Mouse (Mus musculus): ENCODE data around the gene Coro7. TPM values are rescaled to one million over a fixed set of nuclear protein-coding genes. Genes with fewer than 3 reads are reported as not detected.

The Coro7 gene
- polyA plus RNA-seq, 1 experiment from 2014 or later = 37.2 TPM

DNA sequence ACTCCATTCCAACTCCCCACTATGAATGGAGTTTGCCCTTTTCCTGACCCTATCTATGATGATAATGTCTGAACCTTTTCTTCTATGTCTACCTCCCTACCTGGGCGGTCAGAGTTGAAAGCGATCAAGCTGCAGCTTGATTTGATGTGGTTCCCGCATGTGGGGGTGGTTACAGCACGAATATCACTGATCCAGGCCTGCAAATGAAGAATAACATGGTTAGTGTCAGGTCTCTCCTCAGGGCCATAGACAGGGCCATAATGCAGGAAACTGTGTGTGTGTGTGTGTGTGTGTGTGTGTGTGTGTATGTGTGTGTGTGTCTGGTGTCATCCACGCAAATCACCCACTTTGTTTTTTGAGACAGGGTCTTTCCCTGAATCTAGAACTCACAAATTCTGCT lies 2.7 kb downstream of the Coro7 start:
- no peaks in the 10 kb centered on the region for H3K9me3 ChIP-seq
- H3K36me3 ChIP-seq = peaks cover 17% of the 10 kb centered on the region
- no peak overlapping the region for H3K4me2 ChIP-seq
- no peak overlapping the region for H3K4me3 ChIP-seq
- H3K4me1 ChIP-seq (replicated peaks) = peaks cover 14% of the 10 kb centered on the region
- no peak overlapping the region for H3K27ac ChIP-seq (replicated peaks)
- no peak overlapping the region for H3K9ac ChIP-seq
- WGBS = 92% methylated on average over 5 of the region's 5 CpGs
- H3K27me3 ChIP-seq = no peaks in the 10 kb centered on the region
- no peak for ATAC-seq (ENCODE audit: low FRiP score, low read depth)

DNA sequence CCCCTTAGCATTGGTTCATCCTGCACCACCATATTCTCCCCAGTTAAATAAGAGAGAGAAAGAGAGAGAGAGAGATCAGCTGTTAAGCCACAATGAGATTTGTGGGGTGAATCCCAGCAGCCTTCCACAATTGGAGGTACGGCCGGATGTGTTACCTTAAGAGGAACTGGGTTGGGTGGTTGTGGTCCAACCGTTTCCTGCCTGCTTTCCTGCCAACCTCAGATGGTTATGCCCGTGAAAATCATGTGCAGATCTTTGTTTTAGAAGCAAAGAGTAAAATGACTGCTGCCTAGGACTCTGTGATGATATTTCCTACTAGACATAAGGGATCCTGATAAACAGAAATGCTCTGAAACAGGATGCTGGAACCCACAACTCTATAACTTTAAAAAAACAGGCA lies 5.5 kb downstream of the Coro7 start:
- WGBS = 86% methylated on average over 4 of the region's 4 CpGs
- H3K4me2 ChIP-seq = no peak overlapping the region
- H3K4me3 ChIP-seq = no peak overlapping the region
- no peak overlapping the region for H3K9ac ChIP-seq
- peaks cover 14% of the 10 kb centered on the region for H3K4me1 ChIP-seq (replicated peaks)
- H3K27ac ChIP-seq (replicated peaks) = no peak overlapping the region
- peaks cover 29% of the 10 kb centered on the region for H3K36me3 ChIP-seq
- no peaks in the 10 kb centered on the region for H3K9me3 ChIP-seq
- no peaks in the 10 kb centered on the region for H3K27me3 ChIP-seq
- no peak for ATAC-seq (ENCODE audit: low FRiP score, low read depth)

DNA sequence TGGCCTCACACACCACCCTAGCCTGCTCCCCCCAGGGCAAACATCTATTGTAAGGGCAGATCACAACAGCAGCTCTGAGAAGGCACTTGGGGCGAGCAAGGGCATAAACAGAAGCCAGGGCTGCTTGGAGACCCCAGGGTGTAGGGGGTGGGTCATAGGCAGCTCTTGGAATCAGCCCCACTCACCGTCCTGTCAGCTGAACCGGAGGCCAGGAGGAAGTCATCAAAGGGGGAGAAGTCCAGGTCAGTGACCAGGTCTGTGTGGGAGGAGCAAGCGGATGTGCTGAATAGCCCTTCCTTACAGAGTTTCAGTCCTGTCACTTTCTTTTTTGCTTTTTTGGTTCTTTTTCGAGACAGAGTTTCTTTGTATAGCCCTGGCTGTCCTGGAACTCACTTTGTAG lies 9.3 kb downstream of the Coro7 start:
- H3K9me3 ChIP-seq = no peaks in the 10 kb centered on the region
- no peak overlapping the region for H3K9ac ChIP-seq
- ATAC-seq (ENCODE audit: low FRiP score, low read depth) = no peak
- WGBS = 82% methylated on average over 5 of the region's 5 CpGs
- no peak overlapping the region for H3K4me3 ChIP-seq
- peaks cover 34% of the 10 kb centered on the region for H3K36me3 ChIP-seq
- H3K27ac ChIP-seq (replicated peaks) = no peak overlapping the region
- H3K4me2 ChIP-seq = no peak overlapping the region
- H3K27me3 ChIP-seq = no peaks in the 10 kb centered on the region
- no peaks in the 10 kb centered on the region for H3K4me1 ChIP-seq (replicated peaks)

DNA sequence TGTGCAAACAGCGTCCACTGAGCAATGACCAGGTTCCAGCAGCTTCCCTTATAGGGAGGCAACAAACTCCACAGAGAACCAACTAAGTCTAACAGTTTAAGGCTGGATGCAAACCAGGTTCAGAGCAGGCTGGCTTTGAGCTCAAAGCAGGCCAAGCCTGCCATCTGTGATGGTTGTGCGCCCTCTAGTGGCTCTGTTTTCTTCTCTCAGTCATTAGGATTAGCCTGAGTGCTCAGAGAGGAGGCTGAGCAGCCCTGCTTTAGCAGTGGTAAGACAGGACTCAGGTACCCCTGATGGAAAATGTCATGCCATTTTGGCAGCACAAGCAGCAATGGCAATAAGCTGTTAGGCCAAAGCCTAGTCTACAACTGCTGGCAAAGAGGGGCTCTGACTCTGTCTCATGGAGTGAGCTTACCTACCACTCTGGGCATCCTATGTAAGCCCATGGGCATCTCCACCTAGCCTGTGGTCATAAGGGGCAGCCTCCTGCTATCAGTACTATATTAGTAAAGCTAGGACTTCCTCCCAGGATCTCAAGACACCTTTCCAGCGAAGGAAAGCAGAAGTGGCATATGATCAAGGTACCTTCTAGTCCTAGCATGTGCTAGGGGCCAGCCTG lies 12.3 kb downstream of the Coro7 start:
- no peaks in the 10 kb centered on the region for H3K27me3 ChIP-seq
- no peaks in the 10 kb centered on the region for H3K9me3 ChIP-seq
- no peak overlapping the region for H3K9ac ChIP-seq
- no peaks in the 10 kb centered on the region for H3K4me1 ChIP-seq (replicated peaks)
- H3K4me3 ChIP-seq = no peak overlapping the region
- 35% methylated on average over 3 of the region's 3 CpGs for WGBS
- no peak overlapping the region for H3K27ac ChIP-seq (replicated peaks)
- H3K4me2 ChIP-seq = no peak overlapping the region
- ATAC-seq (ENCODE audit: low FRiP score, low read depth) = peak; percentile 90; the same call in 1 of the 2 replicates
- H3K36me3 ChIP-seq = peaks cover 28% of the 10 kb centered on the region

DNA sequence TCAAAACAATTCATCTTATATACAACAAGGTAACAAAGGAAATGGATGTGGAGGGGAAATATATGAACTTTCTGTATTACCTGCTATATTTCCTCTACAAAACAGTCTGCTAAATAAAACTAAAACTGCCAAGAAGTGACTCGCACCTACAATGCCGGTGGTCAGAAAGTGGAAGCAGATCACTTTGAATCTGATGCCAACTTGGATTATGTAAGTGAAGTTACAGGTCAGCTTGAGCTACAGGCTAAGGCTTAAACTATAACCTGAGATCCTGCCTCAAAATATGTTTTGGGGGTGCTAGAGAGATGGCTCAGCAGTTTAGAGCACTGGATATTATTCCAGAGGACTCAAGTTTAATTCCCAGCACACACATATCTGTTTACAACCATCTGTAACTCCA lies 13.9 kb downstream of the Coro7 start:
- no peaks in the 10 kb centered on the region for H3K27me3 ChIP-seq
- no peak overlapping the region for H3K9ac ChIP-seq
- no peak overlapping the region for H3K4me3 ChIP-seq
- H3K4me1 ChIP-seq (replicated peaks) = no peaks in the 10 kb centered on the region
- no peak overlapping the region for H3K4me2 ChIP-seq
- no peak for ATAC-seq (ENCODE audit: low FRiP score, low read depth)
- WGBS = 93% methylated on average over 2 of the region's 2 CpGs
- no peaks in the 10 kb centered on the region for H3K9me3 ChIP-seq
- no peak overlapping the region for H3K27ac ChIP-seq (replicated peaks)
- peaks cover 38% of the 10 kb centered on the region for H3K36me3 ChIP-seq

DNA sequence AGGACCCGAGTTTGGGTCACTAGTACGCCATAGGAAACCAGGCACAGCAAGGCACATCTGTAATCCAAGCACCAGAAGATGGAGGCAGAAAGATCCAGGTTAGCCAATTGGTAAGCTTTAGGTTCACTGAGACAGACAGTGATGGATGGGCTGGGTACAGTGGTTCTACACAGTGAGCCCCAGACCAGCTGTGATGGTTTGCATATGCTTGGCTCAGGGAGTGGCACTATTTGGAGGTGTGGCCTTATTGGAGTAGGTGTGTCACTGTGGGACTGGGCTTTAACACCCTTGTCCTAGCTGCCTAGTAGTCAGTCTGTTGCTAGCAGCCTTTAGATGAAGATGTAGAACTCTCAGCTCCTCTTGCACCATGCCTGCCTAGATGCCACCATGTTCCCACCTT lies 15.8 kb downstream of the Coro7 start:
- no peaks in the 10 kb centered on the region for H3K27me3 ChIP-seq
- peaks cover 7% of the 10 kb centered on the region for H3K4me1 ChIP-seq (replicated peaks)
- no peak overlapping the region for H3K9ac ChIP-seq
- H3K4me2 ChIP-seq = no peak overlapping the region
- no peaks in the 10 kb centered on the region for H3K9me3 ChIP-seq
- H3K27ac ChIP-seq (replicated peaks) = no peak overlapping the region
- no peak overlapping the region for H3K4me3 ChIP-seq
- H3K36me3 ChIP-seq = peaks cover 27% of the 10 kb centered on the region
- ATAC-seq (ENCODE audit: low FRiP score, low read depth) = no peak
- WGBS = 86% methylated on average over 2 of the region's 2 CpGs

DNA sequence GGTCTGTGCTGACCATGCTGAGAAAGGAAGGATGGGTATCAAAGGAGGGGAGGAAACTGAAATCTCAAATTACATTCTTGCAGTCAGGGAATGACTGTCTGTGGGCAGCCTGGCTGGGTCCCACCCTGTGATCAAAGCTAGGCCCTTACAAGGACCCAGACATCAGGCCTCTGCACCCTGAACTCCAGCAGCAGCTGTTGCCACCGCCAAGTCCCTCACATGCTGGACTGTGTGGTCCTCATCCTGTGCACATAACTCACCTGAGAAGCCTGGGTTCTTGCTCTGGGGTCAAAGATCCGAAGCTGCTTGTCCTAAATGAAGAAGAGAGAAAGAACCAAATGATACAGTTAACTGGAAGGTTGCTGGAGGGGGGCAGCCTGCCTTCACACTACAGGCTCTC lies 18.0 kb downstream of the Coro7 start:
- H3K4me2 ChIP-seq = no peak overlapping the region
- WGBS = 78% methylated on average over 2 of the region's 2 CpGs
- no peaks in the 10 kb centered on the region for H3K27me3 ChIP-seq
- H3K36me3 ChIP-seq = peaks cover 23% of the 10 kb centered on the region
- no peak overlapping the region for H3K27ac ChIP-seq (replicated peaks)
- H3K4me3 ChIP-seq = no peak overlapping the region
- H3K9me3 ChIP-seq = no peaks in the 10 kb centered on the region
- H3K9ac ChIP-seq = no peak overlapping the region
- ATAC-seq (ENCODE audit: low FRiP score, low read depth) = no peak
- peaks cover 8% of the 10 kb centered on the region for H3K4me1 ChIP-seq (replicated peaks)

DNA sequence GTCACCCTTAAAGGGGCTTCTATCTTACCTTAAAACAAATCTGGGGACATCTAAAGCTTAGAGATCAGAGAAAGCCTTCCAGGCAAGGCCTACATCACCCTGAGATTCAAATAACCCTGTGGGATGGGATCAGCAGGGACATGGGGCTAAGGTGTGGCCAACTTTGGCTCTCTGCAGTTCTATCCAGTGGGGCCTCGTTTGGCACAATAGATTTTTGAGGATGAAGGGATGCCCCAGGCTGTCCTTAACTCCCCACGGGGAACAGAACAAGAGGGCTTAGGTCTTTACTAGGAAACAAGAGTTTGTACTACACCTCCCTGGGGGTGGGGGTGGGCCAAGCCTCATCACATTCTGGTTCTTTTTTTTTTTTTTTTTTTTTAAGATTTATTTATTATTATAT lies 20.3 kb downstream of the Coro7 start:
- H3K36me3 ChIP-seq = peaks cover 14% of the 10 kb centered on the region
- no peaks in the 10 kb centered on the region for H3K9me3 ChIP-seq
- ATAC-seq (ENCODE audit: low FRiP score, low read depth) = no peak
- H3K27me3 ChIP-seq = no peaks in the 10 kb centered on the region
- H3K4me1 ChIP-seq (replicated peaks) = peaks cover 17% of the 10 kb centered on the region
- no peak overlapping the region for H3K4me2 ChIP-seq
- peak overlapping the region; percentile 40 for H3K27ac ChIP-seq (replicated peaks)
- 25% methylated on average over 2 of the region's 2 CpGs for WGBS
- no peak overlapping the region for H3K4me3 ChIP-seq
- no peak overlapping the region for H3K9ac ChIP-seq

DNA sequence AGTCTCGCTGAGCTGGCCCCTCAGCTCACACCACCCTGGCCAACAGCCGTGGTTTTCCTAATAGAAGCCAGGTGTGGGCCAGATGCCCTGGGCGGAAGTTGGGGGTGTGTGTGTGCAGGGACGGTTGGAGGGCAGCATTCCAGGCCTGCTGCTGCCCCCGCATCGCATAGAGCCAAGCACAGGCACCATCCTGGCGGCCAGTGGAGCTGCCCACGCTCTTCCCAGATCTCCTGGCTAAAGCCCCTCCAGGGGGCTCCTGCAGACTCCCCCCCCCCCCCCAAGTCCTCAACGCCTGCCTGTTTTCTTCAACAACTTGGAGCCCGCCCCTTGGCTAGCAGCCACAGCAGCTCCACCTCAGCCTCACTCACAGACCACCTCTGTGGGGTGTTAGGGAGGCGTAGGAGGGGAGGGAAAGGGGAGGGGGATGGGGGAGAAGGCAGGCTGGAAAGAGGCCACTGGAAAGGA lies 20.8 kb downstream of the Coro7 start:
- Histone ChIP-seq H3K27me3 (no peaks in the 10 kb centered on the region), H3K36me3 (peaks cover 14% of the 10 kb centered on the region), H3K4me2 (no peak overlapping the region), H3K9ac (no peak overlapping the region), H3K27ac (replicated peaks) (peak overlapping the region; percentile 40; the same call in 1 of the 2 replicates), H3K9me3 (no peaks in the 10 kb centered on the region), H3K4me1 (replicated peaks) (peaks cover 17% of the 10 kb centered on the region), H3K4me3 (no peak overlapping the region)
- 31% methylated on average over 11 of the region's 11 CpGs for WGBS
- peak; percentile 70 for ATAC-seq (ENCODE audit: low FRiP score, low read depth)

DNA sequence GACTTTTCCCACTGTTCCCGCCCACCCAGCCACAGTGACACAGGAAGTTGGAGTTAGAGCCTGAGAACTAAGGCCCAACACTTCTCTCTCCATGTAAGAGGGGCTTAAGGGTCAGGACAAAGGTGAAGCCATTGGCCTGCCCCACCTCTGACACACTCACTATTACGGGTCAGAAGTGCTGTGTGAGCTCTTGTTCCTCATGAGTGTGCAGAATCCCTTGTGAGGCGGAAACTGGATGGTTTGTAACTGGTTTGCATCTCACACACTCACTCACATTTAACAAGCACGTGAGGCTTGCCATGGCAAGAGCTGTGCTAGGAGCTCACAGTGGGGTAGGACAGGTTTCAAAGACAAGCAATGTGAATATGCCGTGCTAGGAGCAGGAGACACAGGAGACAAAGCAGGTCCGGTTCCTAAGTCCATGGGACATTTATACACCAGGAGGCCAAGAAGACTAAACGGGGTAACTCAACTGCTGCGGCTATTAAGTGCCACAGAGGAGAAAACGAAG lies 23.0 kb downstream of the Coro7 start:
- Histone ChIP-seq H3K9me3 (no peaks in the 10 kb centered on the region), H3K4me1 (replicated peaks) (peaks cover 17% of the 10 kb centered on the region), H3K9ac (no peak overlapping the region), H3K4me2 (no peak overlapping the region), H3K36me3 (peaks cover 9% of the 10 kb centered on the region), H3K27ac (replicated peaks) (no peak overlapping the region), H3K27me3 (no peaks in the 10 kb centered on the region), H3K4me3 (no peak overlapping the region)
- ATAC-seq (ENCODE audit: low FRiP score, low read depth) = no peak
- WGBS = 72% methylated on average over 9 of the region's 9 CpGs

DNA sequence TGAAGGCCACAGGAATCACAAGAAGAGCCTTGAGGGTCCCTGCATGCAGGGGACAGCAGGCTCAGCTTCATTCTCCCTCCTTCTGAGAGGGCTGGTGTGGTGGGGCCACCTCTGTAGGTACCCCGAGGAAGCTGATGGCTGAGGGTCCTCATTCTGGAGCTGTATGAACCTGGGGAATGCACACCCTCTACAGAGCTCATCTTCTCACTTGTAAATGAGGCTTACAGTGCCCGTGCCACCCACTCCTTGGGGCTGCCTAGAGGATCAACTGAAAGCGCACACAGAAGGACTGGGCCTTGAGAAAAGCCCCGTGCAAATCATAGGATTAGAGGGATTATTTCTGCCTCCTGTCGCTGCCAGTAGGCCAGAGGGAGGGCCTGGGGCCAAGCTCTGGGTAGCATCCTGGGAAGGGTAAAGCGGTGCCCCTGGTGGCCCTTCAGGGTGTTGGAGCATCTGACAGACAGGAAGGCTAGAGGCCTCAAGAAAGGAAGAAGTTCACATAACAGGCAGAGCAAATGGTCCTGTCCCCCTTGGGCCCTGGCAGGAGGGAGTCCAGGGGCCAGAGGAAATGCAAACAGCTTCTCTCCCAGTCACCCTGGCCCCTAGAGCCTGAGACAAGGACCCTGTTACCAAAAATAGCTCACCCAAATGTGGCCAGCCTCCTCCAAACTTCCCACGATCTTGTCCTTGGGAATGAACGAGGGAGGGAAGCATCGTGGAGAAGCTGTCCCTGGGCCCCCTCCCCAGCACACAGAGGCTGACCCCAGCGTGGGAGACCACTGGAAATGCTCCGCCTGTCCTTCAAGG lies 23.6 kb downstream of the Coro7 start:
- H3K4me1 ChIP-seq (replicated peaks) = peaks cover 17% of the 10 kb centered on the region
- no peak overlapping the region for H3K9ac ChIP-seq
- no peak for ATAC-seq (ENCODE audit: low FRiP score, low read depth)
- H3K36me3 ChIP-seq = peaks cover 4% of the 10 kb centered on the region; the same call in 1 of the 2 replicates
- no peak overlapping the region for H3K27ac ChIP-seq (replicated peaks)
- no peak overlapping the region for H3K4me3 ChIP-seq
- no peaks in the 10 kb centered on the region for H3K27me3 ChIP-seq
- H3K4me2 ChIP-seq = no peak overlapping the region
- no peaks in the 10 kb centered on the region for H3K9me3 ChIP-seq
- 48% methylated on average over 11 of the region's 11 CpGs for WGBS

DNA sequence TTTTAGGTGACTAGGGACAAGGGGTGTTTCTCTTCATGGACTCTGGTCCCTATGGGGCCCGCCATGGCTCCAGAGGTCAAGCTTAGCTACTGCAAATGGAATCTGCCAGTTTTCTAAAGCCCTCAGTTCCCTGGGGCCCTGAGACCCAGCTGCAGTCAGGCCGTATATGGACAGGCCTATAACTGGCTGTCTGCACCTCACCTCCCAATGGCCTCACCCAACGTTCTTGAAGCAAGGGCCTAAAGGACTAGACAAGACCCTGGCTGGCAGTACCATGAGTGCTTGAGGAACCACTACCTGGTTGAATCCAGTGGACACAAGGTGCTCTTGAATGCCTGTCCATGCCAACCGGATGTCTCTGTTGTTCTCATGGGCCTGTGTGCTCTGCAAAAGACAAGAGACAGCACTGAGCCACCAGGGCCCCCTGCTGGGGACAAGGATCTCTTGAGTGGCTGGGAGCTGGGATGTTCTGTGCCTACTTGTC lies 24.3 kb downstream of the Coro7 start:
- no peaks in the 10 kb centered on the region for H3K36me3 ChIP-seq
- no peak overlapping the region for H3K9ac ChIP-seq
- WGBS = 70% methylated on average over 4 of the region's 4 CpGs
- H3K9me3 ChIP-seq = no peaks in the 10 kb centered on the region
- H3K4me1 ChIP-seq (replicated peaks) = peaks cover 17% of the 10 kb centered on the region
- H3K27me3 ChIP-seq = no peaks in the 10 kb centered on the region
- H3K27ac ChIP-seq (replicated peaks) = no peak overlapping the region
- H3K4me2 ChIP-seq = no peak overlapping the region
- no peak overlapping the region for H3K4me3 ChIP-seq
- ATAC-seq (ENCODE audit: low FRiP score, low read depth) = no peak
